Mouse (Mus musculus): ENCODE data around the gene Rpl13. TPM values are rescaled to one million over a fixed set of nuclear protein-coding genes. Genes with fewer than 3 reads are reported as not detected.
"Not testable (repeated sequence)": the region's sequence is repeated elsewhere in the genome, so short reads cannot be mapped to it uniquely, and the experiment has no call there.

Rpl13 gene
- 100 to 1,000 TPM; 390 to 435 TPM for total RNA-seq (2021)
- long read RNA-seq, experiment 1, transcript Rpl13-201 (6 exons, 780 nt) = major isoform, 211 of 224 reads
- long read RNA-seq, experiment 1, partial matches to known transcripts = 11 of 224 reads
- long read RNA-seq, experiment 1, other reads (novel, unspliced or antisense) = 0 of 224 reads
- long read RNA-seq, experiment 2, transcript Rpl13-201 (6 exons, 780 nt) = major isoform, 432 of 467 reads
- long read RNA-seq, experiment 2, partial matches to known transcripts = 27 of 467 reads
- long read RNA-seq, experiment 2, other reads (novel, unspliced or antisense) = 8 of 467 reads

GRCm38 (mm10) chr8:123101735-123102685 lies at the start of gene Rpl13:
Rpl13 (plus strand) TSS chr8:123102350.
- DNase-seq (ENCODE audit: low spot score in 2 of 2) = peak; percentile 97 to 99

DNA sequence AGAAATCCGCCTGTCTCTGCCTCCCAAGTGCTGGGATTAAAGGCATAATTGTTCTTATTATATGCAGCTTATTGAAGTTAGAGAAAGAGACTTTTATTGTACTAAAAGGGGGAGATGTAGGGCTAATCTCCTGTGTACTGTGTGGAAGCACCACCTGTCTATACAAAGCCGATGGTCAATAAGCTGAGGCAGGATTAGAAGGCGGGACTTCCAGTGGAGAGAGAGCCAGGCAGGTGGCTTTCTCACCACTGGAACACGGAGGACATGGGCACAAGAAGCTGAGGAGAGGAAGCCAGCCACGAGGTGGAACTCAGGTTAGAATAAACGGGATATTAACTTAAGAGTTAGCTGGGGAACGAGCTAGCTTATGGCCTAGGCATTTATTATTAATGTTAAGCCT lies 39.4 kb upstream of the Rpl13 start, which contains the start of gene Spg7:
TSS of gene Spg7 (plus strand) at position 222 of the 400 bp plus-strand sequence.
- DNase-seq (ENCODE audit: low spot score in 2 of 2) = no peak

GRCm38 (mm10) chr8:123064072-123064471 lies 38.1 kb upstream of the Rpl13 start:
- no peak for DNase-seq (ENCODE audit: low spot score in 2 of 2)

DNA sequence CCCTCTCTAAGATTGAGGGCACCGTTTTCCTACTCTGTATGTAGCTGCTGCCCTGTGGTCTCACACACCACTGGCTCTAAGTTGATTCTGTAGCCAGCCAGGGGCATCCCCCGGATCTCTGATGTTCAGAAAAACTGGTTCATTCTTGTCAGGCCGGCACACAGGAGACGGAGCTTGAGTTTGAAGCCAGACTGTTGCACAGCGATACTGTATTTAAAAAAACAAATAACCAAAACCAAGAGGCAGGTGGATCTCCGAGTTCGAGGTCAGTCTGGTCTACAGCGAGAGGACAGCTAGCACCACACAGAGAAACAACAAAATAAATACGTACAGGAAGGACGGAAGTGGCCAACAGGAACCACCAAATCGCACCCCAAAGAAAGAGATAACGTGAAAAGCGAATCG lies 37.3 kb upstream of the Rpl13 start:
- DNase-seq (ENCODE audit: low spot score in 2 of 2) = no peak

- DNase-seq (ENCODE audit: low spot score in 2 of 2) = peak; percentile 95 to 97
Measured at GRCm38 (mm10) chr8:123065214-123066100, 36.7 kb upstream of the Rpl13 start.

GRCm38 (mm10) chr8:123066101-123066683 lies 36.0 kb upstream of the Rpl13 start:
- DNase-seq (ENCODE audit: low spot score in 2 of 2) = no peak

GRCm38 (mm10) chr8:123071176-123071575 lies 31.0 kb upstream of the Rpl13 start:
- DNase-seq (ENCODE audit: low spot score in 2 of 2) = no peak

DNA sequence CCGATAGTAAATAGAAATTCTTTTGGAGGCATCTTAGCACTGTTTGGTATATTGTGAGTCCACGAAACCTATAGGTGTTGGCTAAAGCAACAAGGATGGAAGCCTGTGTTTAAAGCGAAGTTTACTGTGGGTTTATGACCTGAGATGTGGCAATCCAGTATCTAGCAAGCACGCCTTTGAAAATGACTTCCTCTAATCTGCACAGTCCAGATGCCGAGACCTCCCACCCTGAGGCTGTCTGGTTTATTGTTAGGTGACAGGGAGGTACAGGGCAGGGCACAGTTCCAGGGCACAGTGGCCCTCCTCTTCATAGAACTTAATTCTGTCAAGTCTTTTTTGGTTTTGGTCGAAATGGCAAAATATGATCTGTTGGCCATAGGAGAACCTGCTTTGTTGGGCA lies 24.9 kb upstream of the Rpl13 start:
- no peak for DNase-seq (ENCODE audit: low spot score in 2 of 2)

GRCm38 (mm10) chr8:123082993-123083392 lies 19.2 kb upstream of the Rpl13 start:
- no peak for DNase-seq (ENCODE audit: low spot score in 2 of 2)

DNA sequence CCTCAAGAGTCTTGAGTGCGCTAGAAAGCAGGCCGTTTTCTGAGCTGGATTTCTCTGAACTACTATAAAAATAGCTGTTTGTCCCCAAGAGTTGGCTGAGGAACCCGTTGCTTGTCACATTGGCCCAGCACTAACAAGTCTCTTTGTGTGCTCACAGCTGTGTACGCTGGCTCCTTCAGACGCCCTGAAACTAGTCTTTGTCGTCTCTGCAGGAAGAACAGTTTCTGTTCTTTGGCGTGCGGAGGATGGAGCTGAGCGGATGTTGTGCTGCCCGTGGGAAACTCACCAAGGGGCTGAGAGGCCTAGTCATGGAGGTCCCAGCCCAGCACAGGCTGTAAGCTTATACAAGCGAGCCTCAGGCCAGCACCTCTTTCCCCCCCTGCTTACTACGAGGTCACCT lies 18.5 kb upstream of the Rpl13 start:
- DNase-seq (ENCODE audit: low spot score in 2 of 2) = peak in 1 of 2 experiments; percentile 80

DNA sequence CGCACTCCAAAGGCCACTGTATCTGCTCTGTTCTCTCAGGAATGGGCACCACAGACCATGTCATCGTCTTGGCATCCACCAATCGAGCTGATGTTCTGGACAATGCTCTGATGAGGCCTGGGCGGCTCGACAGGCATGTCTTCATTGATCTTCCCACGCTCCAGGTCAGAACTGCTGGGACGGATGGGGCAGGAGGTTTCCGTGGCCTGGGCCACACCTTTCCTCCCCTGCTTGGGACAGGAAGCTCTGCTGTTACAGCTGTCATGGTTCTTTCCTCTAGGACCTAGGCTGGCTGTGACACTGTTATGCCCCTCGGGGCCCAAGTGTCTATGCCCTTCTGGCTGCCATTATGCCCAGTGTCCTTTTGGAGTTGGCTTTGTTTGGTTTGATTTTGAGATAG lies 14.9 kb upstream of the Rpl13 start:
- DNase-seq (ENCODE audit: low spot score in 2 of 2) = no peak

- peak in 1 of 2 experiments; percentile 64 for DNase-seq (ENCODE audit: low spot score in 2 of 2)
Measured at GRCm38 (mm10) chr8:123097216-123097615, 4.9 kb upstream of the Rpl13 start.

GRCm38 (mm10) chr8:123097786-123098584 lies 4.2 kb upstream of the Rpl13 start:
- peak in 1 of 2 experiments; percentile 67 for DNase-seq (ENCODE audit: low spot score in 2 of 2)

- no peak for DNase-seq (ENCODE audit: low spot score in 2 of 2)
Measured at GRCm38 (mm10) chr8:123100288-123100687, 1.9 kb upstream of the Rpl13 start.

- DNase-seq (ENCODE audit: low spot score in 2 of 2) = no peak
Measured at GRCm38 (mm10) chr8:123101244-123101643, 906 bp upstream of the Rpl13 start.

GRCm38 (mm10) chr8:123102855-123103254 lies 705 bp downstream of the Rpl13 start:
- DNase-seq (ENCODE audit: low spot score in 2 of 2) = not testable (repeated sequence)

- DNase-seq (ENCODE audit: low spot score in 2 of 2) = no peak
Measured at GRCm38 (mm10) chr8:123103285-123103684, 1.1 kb downstream of the Rpl13 start.

- DNase-seq (ENCODE audit: low spot score in 2 of 2) = no peak
Measured at GRCm38 (mm10) chr8:123104046-123104767, 2.1 kb downstream of the Rpl13 start.

Measured in layer of hippocampus, postnatal 14 days (tissue).